Mouse (Mus musculus) neutrophil, adult 5-6 weeks (primary cell): Measurements from ENCODE around the gene Six5. TPM values are rescaled to one million over a fixed set of nuclear protein-coding genes. Genes with fewer than 3 reads are reported as not detected.

Experiments used
- ATAC-seq: fragments of 151-379, 151-347 bp; 2 replicates; pipeline ENCODE4 v1.8.0; 2017; ENCODE audit warnings: mild to moderate bottlenecking, moderate TSS enrichment; ENCODE audit not compliant: insufficient number of reproducible peaks, poor library complexity, low FRiP score, severe bottlenecking; ENCODE audit errors: extremely low read depth
- total RNA-seq: library from RNA; stranded (forward); fragments of 200-1000 nt; gene quantifications from 2 replicates; pipeline ENCODE4 v1.2.3, GENCODE M21; 2017

The Six5 gene
- total RNA-seq, 1 experiment from 2014 or later = not detected

DNA sequence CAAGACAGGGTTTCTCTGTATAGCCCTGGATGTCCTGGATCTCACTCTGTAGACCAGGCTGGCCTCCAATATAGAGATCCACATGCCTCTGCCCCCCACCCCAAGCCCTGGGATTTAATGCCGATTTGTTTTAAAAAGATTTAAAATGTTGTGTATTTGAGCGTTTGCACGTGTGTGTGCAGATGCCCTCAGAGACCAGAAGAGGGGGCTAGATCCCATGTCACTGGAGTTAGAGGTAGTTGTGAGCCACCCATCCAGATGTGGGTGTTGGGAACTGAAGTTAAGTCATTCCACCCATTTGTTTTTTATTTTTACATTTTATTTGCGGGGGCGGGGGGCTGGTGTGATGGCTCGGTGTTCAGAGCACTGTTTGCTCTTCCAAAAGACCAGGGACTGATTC is 19.9 kb upstream of the Six5 start:
- no peak for ATAC-seq

DNA sequence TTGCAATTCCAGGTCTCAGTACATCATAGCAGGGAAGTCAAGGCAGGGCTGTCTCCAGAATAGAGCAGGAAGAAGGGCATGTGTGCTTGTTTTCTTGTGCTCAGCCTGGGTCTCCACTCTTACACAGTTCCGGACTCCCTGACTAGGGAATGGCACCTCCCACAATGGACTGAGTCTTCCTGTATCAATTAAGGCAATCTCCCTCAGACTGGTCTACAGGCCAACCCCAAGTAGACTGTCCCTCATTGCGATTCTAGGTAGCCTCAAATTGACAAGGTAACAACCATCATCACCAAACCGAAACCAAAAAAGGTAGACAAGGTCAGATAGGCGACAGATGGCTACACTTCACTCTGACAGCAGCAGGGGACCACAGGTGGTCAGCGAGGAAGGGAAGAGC is 19.2 kb upstream of the Six5 start:
- no peak for ATAC-seq

DNA sequence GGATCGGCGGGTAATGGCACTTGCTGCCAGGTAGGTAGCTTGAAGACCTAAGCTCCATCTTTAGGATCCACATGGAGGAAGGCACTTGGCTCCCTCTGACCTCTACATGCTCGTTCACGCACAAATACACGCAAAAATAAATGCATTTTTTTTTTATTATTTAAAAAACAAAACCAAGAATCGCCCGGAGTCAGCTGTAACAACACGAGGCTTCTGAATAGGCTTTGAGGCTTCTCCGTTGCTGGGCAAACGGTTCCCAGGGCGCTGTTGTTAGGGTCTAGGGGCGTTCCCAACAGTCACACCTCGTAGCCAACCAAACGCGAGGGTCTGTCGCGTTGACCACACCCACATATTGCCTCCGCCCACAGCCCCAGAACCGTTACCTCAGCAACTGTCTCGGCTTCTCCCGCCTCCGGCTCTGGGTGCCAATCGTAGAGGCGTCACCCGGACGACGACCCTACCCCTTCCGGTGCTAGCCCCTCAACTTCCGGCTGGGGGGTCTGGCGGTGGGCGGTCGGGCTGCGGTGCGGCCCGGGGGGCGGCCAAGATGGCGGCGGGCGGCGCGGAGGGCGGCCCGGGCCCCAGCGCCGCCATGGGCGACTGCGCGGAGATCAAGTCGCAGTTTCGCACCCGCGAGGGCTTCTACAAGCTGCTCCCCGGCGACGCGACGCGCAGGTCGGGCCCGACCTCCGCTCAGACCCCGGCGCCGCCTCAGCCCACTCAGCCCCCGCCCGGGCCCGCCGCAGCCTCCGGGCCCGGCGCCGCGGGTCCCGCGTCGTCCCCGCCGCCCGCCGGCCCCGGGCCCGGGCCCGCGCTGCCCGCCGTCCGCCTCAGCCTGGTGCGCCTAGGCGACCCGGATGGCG is 18.4 kb upstream of the Six5 start, which contains the start of gene Dmwd:
TSS of gene Dmwd (plus strand) at position 505 of the 863 bp plus-strand sequence.
- peak; percentile 37; the same call in 1 of the 2 replicates for ATAC-seq

DNA sequence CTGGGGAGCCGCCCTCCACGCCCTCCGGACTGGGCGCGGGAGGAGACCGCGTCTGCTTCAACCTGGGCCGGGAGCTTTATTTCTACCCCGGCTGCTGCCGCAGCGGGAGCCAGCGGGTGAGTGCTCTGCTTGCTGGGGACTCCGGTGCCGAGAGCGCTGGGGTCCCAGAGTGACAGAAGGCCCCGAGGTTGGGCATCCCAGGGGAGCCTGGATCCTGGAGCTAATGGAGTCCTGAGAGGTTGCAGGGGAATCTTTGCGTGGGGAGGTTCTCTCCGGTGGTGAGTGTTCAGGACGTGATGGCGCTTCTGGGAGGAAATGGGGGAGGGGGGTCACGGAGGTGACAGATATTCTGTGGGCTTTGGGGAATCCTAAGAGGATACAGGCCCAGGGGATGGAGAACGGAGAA is 17.8 kb upstream of the Six5 start:
- no peak for ATAC-seq

DNA sequence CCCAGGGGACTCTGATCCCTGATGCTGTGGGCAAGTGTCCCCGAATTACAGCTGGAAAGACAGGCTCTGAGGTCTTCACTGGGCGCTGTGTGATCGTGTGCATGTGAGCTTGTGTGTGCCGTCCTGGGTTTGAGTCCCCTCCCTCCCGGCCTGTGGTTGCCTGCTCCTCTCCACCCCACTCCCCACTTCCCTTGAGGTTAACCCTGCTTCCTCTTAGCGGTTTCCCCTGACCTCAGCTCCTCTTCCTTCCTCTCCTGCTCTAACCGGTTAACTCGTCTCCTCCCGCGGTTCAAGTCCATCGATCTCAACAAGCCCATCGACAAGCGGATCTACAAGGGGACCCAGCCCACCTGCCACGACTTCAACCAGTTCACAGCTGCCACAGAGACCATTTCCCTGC is 16.6 kb upstream of the Six5 start:
- peak; percentile 86 for ATAC-seq

DNA sequence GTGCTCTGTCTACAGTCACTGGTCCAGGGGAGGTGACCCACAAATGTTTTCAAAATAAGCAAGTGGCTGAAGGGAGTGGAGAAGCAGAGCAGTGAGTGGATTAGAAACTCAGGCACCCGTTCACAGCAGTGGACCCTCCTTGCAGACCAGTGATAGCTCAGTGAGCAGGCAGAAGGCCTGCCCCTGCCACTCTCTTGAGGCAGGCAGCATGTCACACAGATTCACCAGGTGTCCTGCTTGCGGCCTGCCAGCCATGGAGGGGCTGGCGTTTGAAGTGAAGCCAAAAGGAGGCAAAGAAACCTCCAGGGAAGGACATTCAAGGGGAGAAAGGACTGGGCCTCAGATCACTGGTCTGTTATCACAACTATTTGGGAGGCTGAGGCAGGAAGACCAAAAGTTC is 15.7 kb upstream of the Six5 start:
- no peak for ATAC-seq

DNA sequence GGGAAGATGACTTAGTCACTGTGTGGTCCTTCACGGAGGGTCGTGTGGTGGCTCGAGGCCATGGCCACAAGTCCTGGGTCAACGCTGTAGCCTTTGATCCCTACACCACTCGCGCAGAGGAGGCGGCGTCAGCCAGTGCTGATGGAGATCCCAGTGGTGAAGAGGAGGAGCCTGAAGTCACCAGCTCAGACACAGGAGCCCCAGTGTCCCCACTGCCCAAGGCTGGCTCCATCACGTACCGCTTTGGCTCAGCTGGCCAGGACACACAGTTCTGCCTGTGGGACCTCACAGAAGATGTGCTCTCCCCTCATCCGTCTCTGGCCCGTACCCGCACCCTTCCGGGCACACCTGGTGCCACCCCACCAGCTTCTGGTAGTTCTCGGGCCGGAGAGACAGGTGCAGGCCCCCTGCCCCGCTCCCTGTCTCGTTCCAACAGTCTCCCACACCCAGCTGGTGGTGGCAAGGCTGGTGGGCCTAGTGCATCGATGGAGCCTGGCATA is 13.9 kb upstream of the Six5 start:
- ATAC-seq = no peak

DNA sequence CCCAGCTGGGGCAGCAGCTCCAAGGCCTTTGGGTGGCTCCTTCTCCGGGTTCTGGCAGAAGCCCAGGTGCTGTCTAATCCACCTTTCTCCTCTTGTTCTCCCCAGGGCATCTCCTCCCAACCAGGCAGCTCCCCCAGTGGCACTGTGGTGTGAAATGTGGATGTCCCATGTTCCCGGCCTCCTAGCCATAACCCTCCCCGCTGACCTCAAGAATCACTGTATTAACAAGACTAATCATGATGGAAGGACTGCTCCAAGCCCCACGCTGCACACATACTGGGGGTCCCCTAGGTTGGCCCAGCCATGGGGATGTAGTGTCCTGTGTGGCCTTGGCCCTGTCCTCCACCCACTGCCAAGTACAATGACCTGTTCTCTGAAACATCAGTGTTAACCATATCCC is 12.2 kb upstream of the Six5 start:
- ATAC-seq = no peak

DNA sequence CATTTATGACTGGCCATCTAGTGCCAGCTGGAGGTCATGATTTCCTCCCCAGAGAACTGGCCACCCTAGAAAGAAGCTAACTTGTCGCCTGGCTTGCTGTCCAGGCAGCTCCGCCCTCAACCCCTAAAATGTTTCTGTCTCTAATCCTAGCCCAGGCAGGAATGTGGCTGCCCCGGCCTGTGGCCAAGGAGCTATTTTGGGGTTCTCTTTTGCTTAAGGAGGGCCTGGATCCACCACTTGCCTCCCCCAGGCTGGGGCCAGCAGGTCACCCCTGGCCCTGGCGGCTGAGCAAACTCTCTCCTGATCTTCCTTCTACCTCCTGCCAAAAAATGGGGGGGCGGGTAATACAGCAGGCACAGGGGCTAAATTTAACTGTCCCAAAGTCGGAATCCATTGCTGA is 11.3 kb upstream of the Six5 start:
- ATAC-seq = no peak

DNA sequence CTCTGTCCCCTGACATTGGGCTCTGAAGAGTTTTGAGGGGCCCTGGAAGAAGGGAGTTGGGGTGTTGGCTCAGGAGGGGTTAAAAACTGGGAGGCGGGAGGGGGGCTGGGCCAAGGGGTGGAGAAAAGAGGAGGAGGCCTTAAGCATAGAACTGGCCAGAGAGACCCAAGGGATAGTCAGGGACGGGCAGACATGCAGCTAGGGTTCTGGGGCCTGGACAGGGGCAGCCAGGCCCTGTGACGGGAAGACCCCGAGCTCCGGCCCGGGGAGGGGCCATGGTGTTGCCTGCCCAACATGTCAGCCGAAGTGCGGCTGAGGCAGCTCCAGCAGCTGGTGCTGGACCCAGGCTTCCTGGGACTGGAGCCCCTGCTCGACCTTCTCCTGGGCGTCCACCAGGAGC is 10.7 kb upstream of the Six5 start, which contains the start of gene Dmpk:
TSS of gene Dmpk (plus strand) at position 149 of the 400 bp plus-strand sequence.
- no peak for ATAC-seq

DNA sequence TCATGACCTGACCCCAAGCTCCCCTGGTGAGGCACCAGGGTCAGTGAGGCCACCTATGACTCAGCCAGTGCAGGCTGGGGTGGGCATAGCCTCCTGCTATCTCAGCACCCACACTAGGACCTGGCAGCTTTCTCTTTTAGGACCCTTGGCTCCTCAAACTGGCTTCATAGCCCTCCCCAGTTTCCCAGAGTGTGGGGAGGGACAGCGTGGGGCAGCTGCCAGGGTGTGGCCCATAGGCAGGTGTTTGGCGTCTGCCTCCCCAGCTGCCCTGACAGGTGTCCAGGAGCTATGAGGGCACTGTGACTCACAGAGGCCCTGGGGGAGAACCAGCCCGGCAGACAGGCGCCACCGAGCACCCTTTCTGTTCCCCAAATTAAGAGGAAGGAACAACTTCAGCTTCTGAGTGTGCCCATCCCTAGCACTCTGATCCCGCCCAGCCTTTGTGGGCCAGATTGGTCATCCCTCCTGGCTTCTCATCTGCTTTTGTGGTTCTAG is 10.1 kb upstream of the Six5 start:
- peak; percentile 66 for ATAC-seq

DNA sequence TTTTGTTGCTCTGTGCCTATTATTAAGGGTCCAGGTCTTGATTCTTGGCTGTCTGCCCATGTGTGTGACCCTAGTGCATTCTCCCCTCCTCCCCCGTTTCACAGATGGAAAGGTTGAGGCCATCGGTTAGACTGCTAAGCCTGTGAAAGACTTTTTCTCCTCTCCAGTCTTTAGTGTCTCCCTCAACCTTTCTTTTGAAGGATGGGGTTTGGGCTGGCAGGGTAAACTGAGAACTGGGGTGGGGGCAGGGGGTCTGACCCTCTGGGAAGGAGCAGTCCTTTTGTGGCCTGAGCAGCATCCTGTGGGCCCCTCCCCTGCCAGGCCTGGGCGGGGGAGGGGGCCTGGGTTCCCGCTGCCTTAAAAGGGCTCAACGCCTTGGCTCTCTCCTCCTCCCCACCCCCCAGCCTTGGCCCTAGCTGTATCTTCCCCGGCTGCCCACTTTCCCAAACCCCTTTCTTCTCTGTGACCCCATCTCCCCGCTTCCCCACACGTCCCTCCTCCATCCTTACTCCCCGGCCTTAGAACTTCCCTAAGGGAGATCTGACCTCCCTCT is 9.4 kb upstream of the Six5 start:
- ATAC-seq = no peak

DNA sequence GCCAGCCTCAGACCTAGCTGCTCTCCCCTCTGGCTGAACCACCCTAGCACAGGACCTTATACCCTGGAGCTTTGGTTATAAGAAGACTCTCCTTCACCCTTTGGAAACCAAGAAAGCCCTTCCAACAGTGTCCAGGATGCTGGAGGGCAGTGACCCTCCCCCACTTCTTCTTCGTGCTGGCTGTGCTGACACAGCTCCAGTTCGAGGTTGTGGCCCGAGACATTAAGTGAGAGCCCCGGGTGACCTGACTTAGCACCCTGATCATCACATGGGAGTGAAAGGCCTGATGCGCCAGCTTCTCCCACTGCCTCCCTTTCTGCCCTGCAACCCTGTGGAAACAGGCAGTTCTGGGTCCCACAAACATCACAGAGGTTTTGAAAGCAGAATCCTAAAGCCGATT is 8.9 kb upstream of the Six5 start:
- no peak for ATAC-seq

DNA sequence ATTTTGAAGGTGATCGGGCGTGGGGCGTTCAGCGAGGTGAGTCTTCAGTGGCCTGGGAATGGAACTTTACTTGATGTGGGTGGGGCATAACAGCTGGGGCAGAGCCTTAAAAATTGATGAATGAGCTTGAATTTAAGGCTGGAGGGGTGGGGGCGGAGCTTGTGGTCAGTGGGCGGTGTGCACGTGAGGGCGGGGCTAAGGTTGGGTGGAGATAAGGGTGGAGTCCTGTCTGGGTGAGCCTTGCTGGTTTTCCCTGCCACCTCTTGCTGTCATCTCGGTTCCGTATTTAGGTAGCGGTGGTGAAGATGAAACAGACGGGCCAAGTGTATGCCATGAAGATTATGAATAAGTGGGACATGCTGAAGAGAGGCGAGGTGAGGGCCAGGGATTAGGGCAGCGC is 8.4 kb upstream of the Six5 start:
- peak; percentile 45 for ATAC-seq

DNA sequence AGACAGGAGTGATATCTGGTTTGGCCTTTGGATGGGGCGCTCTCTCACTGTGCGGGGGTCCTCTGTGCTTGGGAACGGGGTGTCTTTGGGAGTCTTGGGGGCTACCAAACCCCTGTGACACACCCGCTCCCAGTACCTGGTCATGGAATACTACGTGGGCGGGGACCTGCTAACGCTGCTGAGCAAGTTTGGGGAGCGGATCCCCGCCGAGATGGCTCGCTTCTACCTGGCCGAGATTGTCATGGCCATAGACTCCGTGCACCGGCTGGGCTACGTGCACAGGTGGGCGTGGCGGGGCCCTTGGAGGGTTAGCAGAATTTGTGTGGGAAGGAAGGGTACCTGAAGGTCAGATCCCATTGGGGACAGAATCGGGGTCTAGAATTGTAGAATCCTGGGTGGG is 7.6 kb upstream of the Six5 start:
- ATAC-seq = no peak

DNA sequence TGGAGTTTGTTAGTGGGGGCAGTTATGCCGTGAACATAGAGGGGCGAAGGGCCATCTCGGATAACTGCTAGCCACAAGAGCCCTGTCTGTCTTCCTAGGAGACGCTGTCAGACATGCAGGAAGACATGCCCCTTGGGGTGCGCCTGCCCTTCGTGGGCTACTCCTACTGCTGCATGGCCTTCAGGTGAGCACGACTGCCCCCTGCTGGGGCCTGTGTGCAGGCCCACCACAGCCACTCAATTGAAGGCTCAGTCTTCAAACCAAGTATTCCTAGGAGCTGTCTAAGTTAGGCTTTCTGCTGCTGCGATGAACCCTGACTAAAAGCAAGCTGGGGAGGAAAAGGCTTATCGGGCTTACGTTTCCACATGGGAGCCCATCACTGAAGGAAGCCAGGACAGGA is 5.6 kb upstream of the Six5 start:
- peak; percentile 30 for ATAC-seq

DNA sequence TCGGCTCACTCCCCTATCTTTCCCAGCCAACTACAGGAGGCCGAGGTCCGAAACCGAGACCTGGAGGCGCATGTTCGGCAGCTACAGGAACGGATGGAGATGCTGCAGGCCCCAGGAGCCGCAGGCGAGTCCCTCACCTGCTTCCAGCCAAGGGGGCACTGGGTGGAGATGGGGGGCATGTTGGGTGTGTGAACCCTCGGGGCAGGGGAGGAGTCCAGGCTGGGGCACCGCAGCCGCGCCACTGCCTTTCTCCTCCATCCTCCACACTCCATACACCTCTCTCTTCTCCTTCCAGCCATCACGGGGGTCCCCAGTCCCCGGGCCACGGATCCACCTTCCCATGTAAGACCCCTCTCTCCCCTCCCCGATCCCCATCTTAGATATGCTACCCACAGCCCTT is 2.5 kb upstream of the Six5 start:
- ATAC-seq = no peak

DNA sequence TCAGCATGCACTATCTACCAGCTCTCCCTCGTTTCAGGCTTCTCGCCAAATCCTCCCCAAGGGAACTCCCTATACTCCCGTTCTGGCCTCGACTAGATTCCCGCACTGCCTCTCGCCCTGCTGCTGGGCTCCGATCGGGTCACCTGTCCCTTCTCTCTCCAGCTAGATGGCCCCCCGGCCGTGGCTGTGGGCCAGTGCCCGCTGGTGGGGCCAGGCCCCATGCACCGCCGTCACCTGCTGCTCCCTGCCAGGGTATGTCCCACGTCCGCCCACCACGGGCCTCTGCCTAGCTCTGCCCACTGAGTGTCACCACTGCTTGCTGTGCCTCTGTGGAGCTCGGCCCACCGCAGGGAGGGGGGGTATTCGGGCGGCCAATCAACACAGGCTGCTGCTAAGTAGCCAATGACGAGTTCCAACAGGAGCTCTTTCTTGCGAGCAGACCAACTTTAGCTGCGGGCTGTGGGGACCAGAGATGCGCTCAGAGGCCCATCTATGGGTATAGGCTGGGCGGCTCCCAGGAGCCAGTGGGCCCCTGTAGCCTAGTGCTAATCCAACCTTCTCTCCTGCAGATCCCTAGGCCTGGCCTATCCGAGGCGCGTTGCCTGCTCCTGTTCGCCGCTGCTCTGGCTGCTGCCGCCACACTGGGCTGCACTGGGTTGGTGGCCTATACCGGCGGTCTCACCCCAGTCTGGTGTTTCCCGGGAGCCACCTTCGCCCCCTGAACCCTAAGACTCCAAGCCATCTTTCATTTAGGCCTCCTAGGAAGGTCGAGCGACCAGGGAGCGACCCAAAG is 1.8 kb upstream of the Six5 start:
- ATAC-seq = no peak

DNA sequence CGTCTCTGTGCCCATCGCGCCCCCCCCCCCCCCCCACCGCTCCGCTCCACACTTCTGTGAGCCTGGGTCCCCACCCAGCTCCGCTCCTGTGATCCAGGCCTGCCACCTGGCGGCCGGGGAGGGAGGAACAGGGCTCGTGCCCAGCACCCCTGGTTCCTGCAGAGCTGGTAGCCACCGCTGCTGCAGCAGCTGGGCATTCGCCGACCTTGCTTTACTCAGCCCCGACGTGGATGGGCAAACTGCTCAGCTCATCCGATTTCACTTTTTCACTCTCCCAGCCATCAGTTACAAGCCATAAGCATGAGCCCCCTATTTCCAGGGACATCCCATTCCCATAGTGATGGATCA is 1.2 kb upstream of the Six5 start:
- peak; percentile 53 for ATAC-seq
